Mouse (Mus musculus) hindbrain, embryonic 11.5 days (tissue): ENCODE results near the gene Tbrg1. TPM values are rescaled to one million over a fixed set of nuclear protein-coding genes. Genes with fewer than 3 reads are reported as not detected.

Experiments used
- ATAC-seq: fragments of 200-750 bp; cut with Nextera tagmentation; 2 replicates; pipeline ENCODE4 v1.8.0; 2017; ENCODE audit warnings: mild to moderate bottlenecking, moderate TSS enrichment, moderate library complexity; ENCODE audit not compliant: low FRiP score
- DNase-seq: peaks from one replicate; pipeline ENCODE4 v3.0.0-alpha.2; 2015; ENCODE audit warnings: low spot score
- H3K27ac ChIP-seq: fragments of 300-500 bp; sonication (generic); 2 replicates; pipeline ENCODE4 v1.5.1; 2014; ENCODE audit warnings: mild to moderate bottlenecking, low read depth, low read length
- H3K27me3 ChIP-seq: fragments of 300-500 bp; sonication (generic); 2 replicates; pipeline ENCODE4 v1.6.1; 2014; ENCODE audit warnings: mild to moderate bottlenecking, low read length, moderate library complexity, mixed read lengths; ENCODE audit not compliant: control insufficient read depth, insufficient read depth
- H3K36me3 ChIP-seq: fragments of 300-500 bp; sonication (generic); 2 replicates; pipeline ENCODE4 v1.6.1; 2014; ENCODE audit warnings: mild to moderate bottlenecking, low read length, moderate library complexity, mixed read lengths; ENCODE audit not compliant: control insufficient read depth, insufficient read depth
- H3K4me1 ChIP-seq: fragments of 300-500 bp; sonication (generic); replicated peaks from 2 replicates; pipeline ENCODE4 v1.6.1; 2014; ENCODE audit warnings: low read length, mixed read lengths; ENCODE audit not compliant: control insufficient read depth, insufficient read depth
- H3K4me2 ChIP-seq: fragments of 300-500 bp; sonication (generic); replicated peaks from 2 replicates; pipeline ENCODE4 v1.6.1; 2014; ENCODE audit warnings: mild to moderate bottlenecking, low read depth, low read length
- H3K4me3 ChIP-seq: fragments of 300-500 bp; sonication (generic); 2 replicates; pipeline ENCODE4 v1.5.1; 2014; ENCODE audit warnings: low read depth, low read length
- H3K9ac ChIP-seq: fragments of 300-500 bp; sonication (generic); 2 replicates; pipeline ENCODE4 v1.6.1; 2014; ENCODE audit warnings: low read depth, low read length
- H3K9me3 ChIP-seq: fragments of 300-500 bp; sonication (generic); 2 replicates; pipeline ENCODE4 v1.6.1; 2016; ENCODE audit warnings: low read length; ENCODE audit not compliant: control insufficient read depth
- WGBS: fragments of 180-500 bp; shearing (Covaris S2); extraction: QIAGEN DNeasy Blood & Tissue Kit; methylation state at CpG from one replicate; pipeline ENCODE4 v1.1.7; 2014; 5-methylcytosine and 5-hydroxymethylcytosine counted together
- polyA plus RNA-seq: library from polyadenylated mRNA; unstranded; fragments of >200 nt; fragmentation: Nextera tagmentation; extraction: Ambion mirVana; gene quantifications from 2 replicates; pipeline ENCODE4 v1.2.1, GENCODE M21; 2014

Tbrg1 gene
- polyA plus RNA-seq, 1 experiment from 2014 or later = 151 TPM

DNA sequence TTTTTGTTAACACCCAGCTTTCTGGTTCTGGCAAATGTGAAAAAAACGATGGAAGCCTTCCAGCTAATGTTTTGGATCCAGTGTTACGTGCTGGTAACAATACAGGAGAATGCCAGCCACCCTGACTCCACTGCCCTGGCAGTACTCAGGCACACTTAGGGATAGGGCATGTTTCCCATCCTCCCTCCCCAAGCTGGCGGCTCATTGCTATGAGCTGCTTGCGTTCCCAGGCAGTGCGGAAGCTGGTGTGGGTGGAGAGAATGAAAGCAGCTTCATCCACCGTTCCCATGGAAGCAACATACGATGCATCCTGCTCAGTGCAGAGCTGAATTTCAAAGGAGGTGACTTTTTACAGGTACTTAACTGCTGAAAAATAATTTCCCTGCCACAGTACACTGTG is 31.5 kb downstream of the Tbrg1 start:
- peak overlapping the region; percentile 31; the same call in 1 of the 2 replicates for H3K9ac ChIP-seq
- H3K4me3 ChIP-seq = no peak overlapping the region
- peak; percentile 38 for DNase-seq
- peak; percentile 83 for ATAC-seq
- WGBS = 19% methylated on average over 7 of the region's 7 CpGs
- no peaks in the 10 kb centered on the region for H3K36me3 ChIP-seq
- H3K27me3 ChIP-seq = no peaks in the 10 kb centered on the region
- no peaks in the 10 kb centered on the region for H3K9me3 ChIP-seq
- 0 out of 2 replicates have a peak overlapping the region, but pooled peaks have one; percentile 17 for H3K4me2 ChIP-seq
- no peaks in the 10 kb centered on the region for H3K4me1 ChIP-seq
- peak overlapping the region; percentile 82 for H3K27ac ChIP-seq

DNA sequence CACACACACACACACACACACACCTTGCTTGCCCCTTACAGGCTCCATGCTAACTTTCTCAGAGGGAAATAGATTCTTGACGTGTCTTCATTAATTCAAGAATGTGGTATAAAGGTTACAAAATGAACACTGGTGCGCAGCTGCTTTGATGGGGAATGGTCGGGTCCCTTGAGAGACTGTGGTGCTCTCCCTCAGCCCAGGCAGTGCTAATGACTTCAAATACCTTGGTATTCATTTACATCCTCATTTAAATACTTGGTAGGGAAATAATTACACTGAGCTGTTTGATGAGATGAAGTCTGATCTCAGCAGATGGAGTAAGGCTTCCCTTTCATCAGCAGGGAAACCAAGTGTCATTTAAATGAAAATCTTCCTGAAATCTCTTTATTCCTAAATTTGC is 32.0 kb downstream of the Tbrg1 start:
- H3K27ac ChIP-seq = peak overlapping the region; percentile 82
- 38% methylated on average over 3 of the region's 3 CpGs for WGBS
- H3K4me1 ChIP-seq = no peaks in the 10 kb centered on the region

DNA sequence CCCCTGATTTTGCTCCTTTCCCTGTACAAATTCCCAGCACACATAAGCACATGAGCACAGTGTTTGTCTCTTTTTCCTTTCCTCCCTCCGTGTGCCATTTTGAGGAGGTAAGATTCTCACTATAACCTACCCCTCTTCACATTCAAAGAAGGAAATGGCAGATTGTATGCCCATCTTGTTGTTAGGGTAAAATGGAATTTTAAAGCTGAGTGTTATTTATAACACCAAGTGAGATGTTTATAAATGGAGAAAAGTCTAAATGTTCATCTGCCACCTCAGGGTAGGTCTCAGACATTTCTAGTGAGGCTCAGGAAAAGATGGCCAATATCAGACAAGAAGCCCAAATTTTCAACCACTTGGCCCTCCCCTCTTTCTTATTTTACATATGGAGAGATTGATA is 32.6 kb downstream of the Tbrg1 start:
- Histone ChIP-seq H3K36me3 (no peaks in the 10 kb centered on the region), H3K4me3 (no peak overlapping the region), H3K27me3 (no peaks in the 10 kb centered on the region), H3K27ac (no peak overlapping the region), H3K9ac (no peak overlapping the region), H3K4me1 (no peaks in the 10 kb centered on the region), H3K9me3 (no peaks in the 10 kb centered on the region), H3K4me2 (no peak overlapping the region)
- DNase-seq = no peak
- no peak for ATAC-seq
- WGBS = 94% methylated on average over 1 of the region's 1 CpGs

More for the DNA sequence above, 32.0 kb downstream of the Tbrg1 start:
- ATAC-seq (peak; percentile 70; the same call in 1 of the 2 replicates), DNase-seq (peak; percentile 29)
- Histone ChIP-seq H3K4me2 (no peak overlapping the region), H3K9ac (no peak overlapping the region), H3K27me3 (no peaks in the 10 kb centered on the region), H3K36me3 (no peaks in the 10 kb centered on the region), H3K4me3 (no peak overlapping the region), H3K9me3 (no peaks in the 10 kb centered on the region)

DNA sequence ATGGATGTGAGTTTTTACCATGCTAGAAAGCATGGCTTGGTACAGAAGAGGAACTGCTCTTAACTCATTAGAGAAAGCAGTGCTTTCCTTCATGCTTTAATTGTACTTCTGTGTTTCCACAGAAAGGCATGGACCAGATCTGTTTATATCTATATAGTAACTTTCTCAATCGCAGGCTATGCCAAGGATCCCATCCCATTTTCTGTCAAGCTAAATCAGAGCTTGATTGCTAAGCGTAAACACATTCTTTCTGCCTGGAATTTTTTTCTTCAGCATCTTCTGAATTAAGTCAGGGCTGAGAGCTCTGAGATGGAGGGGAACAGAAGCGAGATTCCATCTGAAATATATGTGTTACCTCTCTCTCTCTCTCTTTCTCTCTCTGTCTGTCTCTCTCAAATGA is 33.1 kb downstream of the Tbrg1 start:
- no peaks in the 10 kb centered on the region for H3K27me3 ChIP-seq
- H3K9me3 ChIP-seq = no peaks in the 10 kb centered on the region
- WGBS = 82% methylated on average over 3 of the region's 3 CpGs
- no peaks in the 10 kb centered on the region for H3K36me3 ChIP-seq
- no peak overlapping the region for H3K9ac ChIP-seq
- no peak overlapping the region for H3K4me2 ChIP-seq
- H3K4me1 ChIP-seq = no peaks in the 10 kb centered on the region
- ATAC-seq (no peak), DNase-seq (no peak)
- H3K27ac ChIP-seq = no peak overlapping the region
- H3K4me3 ChIP-seq = no peak overlapping the region

DNA sequence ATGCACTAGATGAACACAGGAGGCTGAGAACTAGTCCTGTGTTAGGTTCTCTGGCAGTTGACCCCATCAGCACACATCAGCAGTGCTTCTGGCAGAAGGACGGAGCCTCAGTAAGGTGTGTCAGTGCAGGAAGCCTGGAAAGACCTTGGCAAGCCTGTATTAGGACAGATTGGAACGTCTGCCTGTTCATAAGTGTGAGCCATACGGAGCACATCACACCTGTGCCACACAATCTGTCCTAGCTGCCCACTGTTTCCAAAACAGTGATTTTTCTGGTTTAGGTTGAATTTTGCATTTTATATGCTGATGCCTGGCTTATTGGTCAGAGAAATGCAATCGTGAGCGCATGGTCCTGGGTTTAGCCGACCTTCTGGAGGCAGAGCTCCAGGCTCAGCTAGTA is 35.8 kb downstream of the Tbrg1 start:
- H3K9me3 ChIP-seq = no peaks in the 10 kb centered on the region
- H3K36me3 ChIP-seq = no peaks in the 10 kb centered on the region
- no peak overlapping the region for H3K27ac ChIP-seq
- WGBS = 87% methylated on average over 6 of the region's 6 CpGs
- H3K4me1 ChIP-seq = no peaks in the 10 kb centered on the region
- H3K27me3 ChIP-seq = no peaks in the 10 kb centered on the region
- no peak overlapping the region for H3K9ac ChIP-seq
- H3K4me2 ChIP-seq = no peak overlapping the region
- DNase-seq (no peak), ATAC-seq (no peak)
- H3K4me3 ChIP-seq = no peak overlapping the region

DNA sequence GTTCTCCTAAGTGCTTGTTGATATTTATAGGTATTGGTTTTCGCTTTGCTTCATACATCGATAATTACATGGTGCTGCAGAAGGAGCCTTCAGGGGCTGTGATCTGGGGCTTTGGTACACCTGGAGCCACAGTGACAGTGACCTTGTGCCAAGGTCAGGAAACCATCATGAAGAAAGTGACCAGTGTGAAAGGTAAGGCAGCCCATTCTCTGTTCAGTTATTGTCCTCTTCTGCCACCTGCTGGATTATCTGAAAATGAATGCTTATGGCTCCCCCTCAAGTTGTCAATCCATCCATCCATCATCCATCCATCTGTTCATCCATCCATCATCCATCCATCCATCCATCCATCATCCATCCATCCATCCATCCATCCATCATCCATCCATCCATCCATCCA is 40.3 kb downstream of the Tbrg1 start:
- peak; percentile 50 for DNase-seq
- 54% methylated on average over 2 of the region's 2 CpGs for WGBS

DNA sequence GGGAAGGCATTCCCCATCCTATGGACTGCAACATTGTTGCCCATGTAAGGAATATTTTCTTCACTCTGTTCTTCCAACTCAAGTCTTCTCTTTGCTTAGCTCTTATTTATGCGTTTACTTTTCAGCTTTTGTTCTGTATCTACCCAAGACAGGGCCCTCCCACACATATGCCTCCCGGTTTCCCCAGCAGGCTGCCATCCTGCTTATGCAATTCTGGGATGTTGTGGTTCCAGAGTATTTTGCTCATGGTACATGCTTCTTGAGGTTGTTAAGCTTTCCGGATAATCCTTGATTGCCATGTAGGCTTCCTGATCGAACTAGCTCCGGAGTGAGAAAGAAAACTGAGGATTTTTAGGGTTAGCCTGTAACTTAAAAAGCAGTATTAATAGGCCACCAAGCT is 41.9 kb downstream of the Tbrg1 start:
- H3K4me1 ChIP-seq = no peaks in the 10 kb centered on the region
- ATAC-seq (no peak), DNase-seq (no peak)
- no peaks in the 10 kb centered on the region for H3K9me3 ChIP-seq
- H3K27me3 ChIP-seq = no peaks in the 10 kb centered on the region
- no peak overlapping the region for H3K27ac ChIP-seq
- 77% methylated on average over 5 of the region's 5 CpGs for WGBS
- H3K4me3 ChIP-seq = no peak overlapping the region
- no peak overlapping the region for H3K9ac ChIP-seq
- no peaks in the 10 kb centered on the region for H3K36me3 ChIP-seq
- H3K4me2 ChIP-seq = no peak overlapping the region

More for the DNA sequence above, 40.3 kb downstream of the Tbrg1 start:
- no peak overlapping the region for H3K27ac ChIP-seq
- no peak for ATAC-seq
- no peaks in the 10 kb centered on the region for H3K36me3 ChIP-seq
- no peaks in the 10 kb centered on the region for H3K9me3 ChIP-seq
- no peaks in the 10 kb centered on the region for H3K4me1 ChIP-seq
- no peak overlapping the region for H3K4me3 ChIP-seq
- H3K9ac ChIP-seq = no peak overlapping the region
- H3K27me3 ChIP-seq = no peaks in the 10 kb centered on the region
- H3K4me2 ChIP-seq = no peak overlapping the region

DNA sequence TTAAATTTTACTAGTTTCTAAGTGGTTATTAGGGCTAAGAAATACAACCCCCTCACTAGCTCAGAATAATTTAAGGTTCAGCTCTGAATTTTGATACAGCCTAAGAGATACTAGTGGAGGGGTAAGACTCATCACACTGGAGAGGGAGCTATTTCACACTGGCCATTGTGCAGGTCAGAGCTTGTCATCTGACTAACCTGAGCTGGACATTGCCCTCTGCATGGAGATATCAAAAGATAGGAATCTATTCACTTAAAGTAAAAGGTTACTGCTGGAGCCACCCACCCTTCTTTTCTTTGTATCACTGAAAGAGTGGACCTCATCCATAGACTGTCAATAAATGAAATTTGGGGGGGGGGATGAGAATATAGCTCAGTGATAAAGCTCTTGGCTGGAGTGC is 42.8 kb downstream of the Tbrg1 start:
- H3K4me2 ChIP-seq = no peak overlapping the region
- no peaks in the 10 kb centered on the region for H3K9me3 ChIP-seq
- H3K27me3 ChIP-seq = no peaks in the 10 kb centered on the region
- no peak overlapping the region for H3K4me3 ChIP-seq
- no peak overlapping the region for H3K27ac ChIP-seq
- H3K9ac ChIP-seq = no peak overlapping the region
- ATAC-seq (peak; percentile 13), DNase-seq (no peak)
- no peaks in the 10 kb centered on the region for H3K36me3 ChIP-seq
- no peaks in the 10 kb centered on the region for H3K4me1 ChIP-seq

DNA sequence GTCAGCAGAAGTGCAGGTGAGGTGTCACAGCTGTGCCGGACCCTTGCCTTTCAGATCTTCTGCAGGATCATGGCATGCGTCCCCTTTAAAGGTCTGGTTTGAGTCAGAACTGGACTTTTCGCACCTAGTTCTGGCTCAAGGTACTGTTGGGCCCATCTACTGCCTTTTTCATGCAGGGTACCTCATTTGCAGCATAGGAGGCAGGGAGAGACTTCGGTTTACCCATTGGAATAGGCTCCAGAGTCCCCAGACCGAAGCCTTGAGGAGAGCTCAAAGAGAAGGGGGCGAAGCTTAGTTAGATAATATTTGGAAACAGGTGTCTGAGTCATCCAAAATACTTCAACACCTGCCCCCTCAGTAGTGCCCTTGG is 43.2 kb downstream of the Tbrg1 start:
- Histone ChIP-seq H3K4me2 (peak overlapping the region; percentile 80), H3K4me1 (no peaks in the 10 kb centered on the region), H3K9me3 (no peaks in the 10 kb centered on the region), H3K27ac (peak overlapping the region; percentile 24; the same call in 1 of the 2 replicates), H3K9ac (peak overlapping the region; percentile 83; the same call in 1 of the 2 replicates), H3K36me3 (no peaks in the 10 kb centered on the region), H3K27me3 (no peaks in the 10 kb centered on the region), H3K4me3 (peak overlapping the region; percentile 56)
- DNase-seq = no peak
- peak; percentile 56 for ATAC-seq
- 25% methylated on average over 6 of the region's 6 CpGs for WGBS
